Mouse (Mus musculus) intestine, embryonic 14.5 days (tissue): Measurements from ENCODE around the gene Tada2b. TPM values are rescaled to one million over a fixed set of nuclear protein-coding genes. Genes with fewer than 3 reads are reported as not detected.
A peak's percentile ranks its signal among the peaks of the same experiment; 100 is the strongest.

Experiments
- ATAC-seq: fragments of 200-750 bp; cut with Nextera tagmentation; replicated peaks from 2 replicates; pipeline ENCODE4 v1.8.0; 2017; ENCODE audit warnings: low read depth, moderate number of reproducible peaks, moderate TSS enrichment, moderate library complexity; ENCODE audit not compliant: low FRiP score, low TSS enrichment
- DNase-seq: peaks from one replicate; pipeline ENCODE4 v3.0.0-alpha.2; 2018; ENCODE audit warnings: low spot score
- H3K27ac ChIP-seq: fragments of 300-500 bp; sonication (generic); 2 replicates; pipeline ENCODE4 v1.5.1; 2014; ENCODE audit warnings: low read depth, mild to moderate bottlenecking, control low read depth
- H3K27me3 ChIP-seq: fragments of 300-500 bp; sonication (generic); replicated peaks from 2 replicates; pipeline ENCODE4 v1.6.1; 2014; ENCODE audit warnings: low read length, control low read depth; ENCODE audit not compliant: control insufficient read depth, insufficient read depth
- H3K36me3 ChIP-seq: fragments of 300-500 bp; sonication (generic); 2 replicates; pipeline ENCODE4 v1.6.1; 2014; ENCODE audit warnings: low read length, control low read depth; ENCODE audit not compliant: control insufficient read depth, insufficient read depth
- H3K4me1 ChIP-seq: fragments of 300-500 bp; sonication (generic); replicated peaks from 2 replicates; pipeline ENCODE4 v1.6.1; 2014; ENCODE audit warnings: low read length, control low read depth, mixed read lengths; ENCODE audit not compliant: control insufficient read depth, insufficient read depth
- H3K4me2 ChIP-seq: fragments of 300-500 bp; sonication (generic); 2 replicates; pipeline ENCODE4 v1.6.1; 2014; ENCODE audit warnings: low read length
- H3K4me3 ChIP-seq: fragments of 300-500 bp; sonication (generic); 2 replicates; pipeline ENCODE4 v1.5.1; 2014; ENCODE audit warnings: low read depth, low read length, control low read depth, mixed read lengths
- H3K9ac ChIP-seq: fragments of 300-500 bp; sonication (generic); 2 replicates; pipeline ENCODE4 v1.6.1; 2014; ENCODE audit warnings: mild to moderate bottlenecking, low read length
- H3K9me3 ChIP-seq: fragments of 300-500 bp; sonication (generic); 2 replicates; pipeline ENCODE4 v1.6.1; 2016; ENCODE audit warnings: low read length, control low read depth; ENCODE audit not compliant: control insufficient read depth
- WGBS: fragments of 180-500 bp; shearing (Covaris S2); extraction: QIAGEN DNeasy Blood & Tissue Kit; methylation state at CpG from one replicate; pipeline ENCODE4 v1.1.7; 2014; 5-methylcytosine and 5-hydroxymethylcytosine counted together
- polyA plus RNA-seq: library from polyadenylated mRNA; unstranded; fragments of >200 nt; fragmentation: Nextera tagmentation; extraction: Ambion mirVana; gene quantifications from 2 replicates; pipeline ENCODE4 v1.2.1, GENCODE M21; 2014

Tada2b gene
- polyA plus RNA-seq, 1 experiment from 2014 or later = 2.8 TPM

- H3K27ac ChIP-seq = no peak overlapping the region
- DNase-seq (no peak), ATAC-seq (no peak)
- H3K9ac ChIP-seq = no peak overlapping the region
- 39% methylated on average over 9 of the region's 9 CpGs for WGBS
- H3K9me3 ChIP-seq = no peaks in the 10 kb centered on the region
- no peak overlapping the region for H3K4me2 ChIP-seq
- H3K4me3 ChIP-seq = no peak overlapping the region
- peaks cover 3% of the 10 kb centered on the region; the same call in 1 of the 2 replicates for H3K4me1 ChIP-seq
- no peaks in the 10 kb centered on the region for H3K36me3 ChIP-seq
- H3K27me3 ChIP-seq = no peaks in the 10 kb centered on the region
Measured at GRCm38 (mm10) chr5:36446166-36446890, 37.8 kb downstream of the Tada2b start.

GRCm38 (mm10) chr5:36445028-36445427 is 39.1 kb downstream of the Tada2b start:
- ATAC-seq (no peak), DNase-seq (no peak)
- Histone ChIP-seq H3K9ac (no peak overlapping the region), H3K9me3 (no peaks in the 10 kb centered on the region), H3K4me3 (no peak overlapping the region), H3K36me3 (no peaks in the 10 kb centered on the region), H3K4me1 (no peaks in the 10 kb centered on the region), H3K27me3 (no peaks in the 10 kb centered on the region), H3K4me2 (no peak overlapping the region), H3K27ac (no peak overlapping the region)
- 32% methylated on average over 8 of the region's 8 CpGs for WGBS

DNA sequence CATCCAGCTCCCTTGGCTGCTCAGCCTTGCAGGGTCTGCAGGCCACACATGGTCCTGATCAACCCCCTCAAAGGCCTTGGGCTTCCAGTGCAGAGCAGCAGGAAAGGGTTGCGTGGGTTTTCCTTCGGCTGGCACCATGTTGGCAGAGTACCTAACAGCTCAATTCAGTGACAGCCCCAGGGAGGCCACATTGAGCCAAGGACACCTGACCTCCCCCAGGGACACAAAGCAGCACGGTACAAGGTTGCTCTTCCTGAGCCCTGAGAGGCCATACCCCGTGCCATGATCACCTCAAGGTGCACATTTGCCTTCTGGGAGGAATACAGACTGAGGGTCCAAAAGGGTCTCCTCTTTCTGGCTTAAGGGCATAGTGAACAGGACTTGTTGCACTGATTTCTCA is 39.5 kb downstream of the Tada2b start:
- ATAC-seq (no peak), DNase-seq (no peak)
- Histone ChIP-seq H3K9ac (no peak overlapping the region), H3K4me2 (no peak overlapping the region), H3K27ac (no peak overlapping the region), H3K4me3 (no peak overlapping the region), H3K4me1 (no peaks in the 10 kb centered on the region), H3K27me3 (no peaks in the 10 kb centered on the region), H3K9me3 (no peaks in the 10 kb centered on the region), H3K36me3 (no peaks in the 10 kb centered on the region)
- 63% methylated on average over 4 of the region's 4 CpGs for WGBS

GRCm38 (mm10) chr5:36440741-36441140 is 43.3 kb downstream of the Tada2b start:
- no peak overlapping the region for H3K27ac ChIP-seq
- no peaks in the 10 kb centered on the region for H3K27me3 ChIP-seq
- ATAC-seq = no peak
- no peak overlapping the region for H3K4me2 ChIP-seq
- no peak for DNase-seq
- no peaks in the 10 kb centered on the region for H3K36me3 ChIP-seq
- H3K4me3 ChIP-seq = no peak overlapping the region
- WGBS = 60% methylated on average over 3 of the region's 3 CpGs
- H3K4me1 ChIP-seq = no peaks in the 10 kb centered on the region
- no peak overlapping the region for H3K9ac ChIP-seq
- no peaks in the 10 kb centered on the region for H3K9me3 ChIP-seq

DNA sequence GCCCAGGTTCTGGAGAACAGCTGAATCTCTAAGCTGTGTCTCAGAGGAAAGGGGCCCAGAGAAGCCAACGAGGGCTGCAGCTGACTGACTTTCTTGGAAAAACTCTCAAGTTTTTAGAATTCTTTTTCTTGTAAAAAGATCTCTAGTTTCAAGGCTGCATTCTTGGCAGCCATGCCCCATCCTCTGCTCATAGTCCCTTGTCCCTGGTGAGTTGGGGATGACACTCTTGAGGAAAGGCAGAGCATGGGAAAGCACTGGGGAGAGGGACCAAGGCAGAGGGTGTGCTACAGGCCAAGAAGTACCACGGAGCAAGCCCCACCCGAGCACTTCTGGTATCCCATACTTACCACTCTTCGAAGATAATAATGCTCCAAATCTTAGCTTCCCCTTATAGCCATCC is 47.2 kb downstream of the Tada2b start:
- no peak for ATAC-seq
- Histone ChIP-seq H3K27me3 (no peaks in the 10 kb centered on the region), H3K27ac (no peak overlapping the region), H3K9ac (no peak overlapping the region), H3K9me3 (no peaks in the 10 kb centered on the region), H3K4me2 (no peak overlapping the region), H3K4me3 (no peak overlapping the region), H3K4me1 (no peaks in the 10 kb centered on the region), H3K36me3 (no peaks in the 10 kb centered on the region)
- 70% methylated on average over 4 of the region's 4 CpGs for WGBS
- no peak for DNase-seq

DNA sequence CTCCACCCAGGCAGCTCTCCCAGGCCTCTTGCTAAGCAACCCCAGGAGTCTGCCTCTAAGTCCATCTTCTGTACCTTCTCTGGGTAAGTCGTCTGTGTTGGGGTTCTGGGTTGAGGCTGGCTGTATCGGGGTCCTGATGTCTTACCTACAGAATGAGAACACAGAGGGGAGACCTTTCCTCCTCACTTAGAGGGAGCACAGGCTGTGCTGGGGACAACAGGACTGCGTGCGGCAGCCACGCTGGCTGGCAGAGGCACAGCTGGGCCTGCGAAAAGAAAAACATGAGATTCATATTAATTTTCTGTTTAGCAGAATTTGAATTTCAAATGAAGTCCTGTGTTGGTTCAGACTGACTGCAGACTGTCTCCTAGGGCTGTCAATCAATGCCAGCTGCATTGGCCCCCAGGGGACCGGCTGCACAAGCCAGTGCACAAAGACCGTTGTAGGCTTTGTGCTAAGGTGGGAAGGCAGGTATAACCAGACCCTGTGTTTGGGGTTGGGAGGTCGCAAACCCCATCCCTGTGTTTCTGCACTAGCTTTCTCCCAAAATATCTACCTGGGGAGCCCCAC is 49.6 kb downstream of the Tada2b start:
- 72% methylated on average over 9 of the region's 9 CpGs for WGBS
- Histone ChIP-seq H3K36me3 (no peaks in the 10 kb centered on the region), H3K27me3 (no peaks in the 10 kb centered on the region), H3K4me1 (no peaks in the 10 kb centered on the region), H3K4me2 (no peak overlapping the region), H3K9me3 (no peaks in the 10 kb centered on the region), H3K4me3 (no peak overlapping the region), H3K9ac (no peak overlapping the region), H3K27ac (no peak overlapping the region)
- ATAC-seq (no peak), DNase-seq (no peak)

DNA sequence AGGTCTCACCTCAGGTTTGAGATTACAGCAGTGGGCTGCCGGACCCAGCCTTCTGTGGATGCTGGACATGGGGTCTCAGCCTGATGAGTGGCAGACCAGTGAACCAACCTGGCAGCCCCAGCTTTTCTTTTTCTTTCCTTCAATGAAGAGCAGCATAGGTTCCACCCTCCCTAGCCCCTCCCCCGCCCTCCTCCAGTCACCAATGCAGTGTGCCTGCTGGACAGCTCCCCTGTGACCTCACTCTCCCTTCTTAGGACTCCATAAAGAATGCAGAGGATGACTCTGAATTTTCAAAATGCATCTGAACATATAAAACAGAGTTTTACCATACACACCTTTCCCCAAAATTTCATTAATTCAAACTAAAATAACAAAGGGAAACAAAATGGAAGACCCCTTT is 52.4 kb downstream of the Tada2b start:
- no peak overlapping the region for H3K27ac ChIP-seq
- no peak overlapping the region for H3K9ac ChIP-seq
- H3K4me3 ChIP-seq = no peak overlapping the region
- peaks cover 9% of the 10 kb centered on the region; the same call in 1 of the 2 replicates for H3K4me1 ChIP-seq
- H3K27me3 ChIP-seq = no peaks in the 10 kb centered on the region
- no peaks in the 10 kb centered on the region for H3K36me3 ChIP-seq
- no peaks in the 10 kb centered on the region for H3K9me3 ChIP-seq
- no peak overlapping the region for H3K4me2 ChIP-seq
- DNase-seq = no peak
- no peak for ATAC-seq
- WGBS = 44% methylated on average over 2 of the region's 2 CpGs

GRCm38 (mm10) chr5:36429551-36429950 is 54.5 kb downstream of the Tada2b start:
- ATAC-seq (no peak), DNase-seq (no peak)
- H3K9ac ChIP-seq = no peak overlapping the region
- no peak overlapping the region for H3K4me3 ChIP-seq
- 84% methylated on average over 3 of the region's 3 CpGs for WGBS
- H3K9me3 ChIP-seq = no peaks in the 10 kb centered on the region
- H3K27ac ChIP-seq = no peak overlapping the region
- no peak overlapping the region for H3K4me2 ChIP-seq
- H3K4me1 ChIP-seq = peaks cover 9% of the 10 kb centered on the region; the same call in 1 of the 2 replicates
- no peaks in the 10 kb centered on the region for H3K36me3 ChIP-seq
- H3K27me3 ChIP-seq = no peaks in the 10 kb centered on the region

- no peak overlapping the region for H3K4me2 ChIP-seq
Measured at GRCm38 (mm10) chr5:36427831-36428230, 56.3 kb downstream of the Tada2b start.

More at GRCm38 (mm10) chr5:36427831-36428230, 56.3 kb downstream of the Tada2b start:
- H3K9ac ChIP-seq = no peak overlapping the region
- H3K27me3 ChIP-seq = no peaks in the 10 kb centered on the region
- peaks cover 9% of the 10 kb centered on the region; the same call in 1 of the 2 replicates for H3K4me1 ChIP-seq
- WGBS = 13% methylated on average over 11 of the region's 11 CpGs
- no peaks in the 10 kb centered on the region for H3K36me3 ChIP-seq
- ATAC-seq (0 out of 2 replicates have a peak, but pooled peaks have one; percentile 29), DNase-seq (no peak)
- H3K9me3 ChIP-seq = no peaks in the 10 kb centered on the region
- H3K4me3 ChIP-seq = no peak overlapping the region
- no peak overlapping the region for H3K27ac ChIP-seq
